Mouse (Mus musculus) mesoderm, embryonic 11.5 days (tissue): ENCODE data around the gene Astn2.
"Not testable (repeated sequence)": the region's sequence is repeated elsewhere in the genome, so short reads cannot be mapped to it uniquely, and the experiment has no call there.

Source experiments
- DNase-seq: peaks from one replicate; pipeline ENCODE4 v3.0.0-alpha.2; 2012; ENCODE audit warnings: low read depth, low spot score

Astn2 gene

DNA sequence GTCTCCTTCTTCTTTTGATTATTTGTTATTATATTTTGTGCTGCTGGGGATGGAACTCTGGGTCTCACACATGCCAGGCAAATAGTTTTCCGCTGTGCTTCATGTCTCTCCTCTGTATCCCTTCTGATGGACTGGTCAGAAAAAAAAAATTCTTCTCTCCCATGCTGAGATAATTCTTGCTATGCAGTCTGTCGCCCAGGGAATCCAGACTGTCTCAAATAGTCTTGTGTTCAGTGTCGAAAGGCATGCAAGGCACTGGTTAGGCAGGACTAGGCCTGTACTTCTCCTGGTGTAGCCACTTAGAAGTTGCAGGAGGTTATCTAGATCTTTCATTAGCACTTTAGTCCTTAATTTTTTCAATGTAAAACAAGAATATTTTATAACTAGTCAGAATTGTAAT lies 642.8 kb downstream of the Astn2 start:
- DNase-seq = no peak

DNA sequence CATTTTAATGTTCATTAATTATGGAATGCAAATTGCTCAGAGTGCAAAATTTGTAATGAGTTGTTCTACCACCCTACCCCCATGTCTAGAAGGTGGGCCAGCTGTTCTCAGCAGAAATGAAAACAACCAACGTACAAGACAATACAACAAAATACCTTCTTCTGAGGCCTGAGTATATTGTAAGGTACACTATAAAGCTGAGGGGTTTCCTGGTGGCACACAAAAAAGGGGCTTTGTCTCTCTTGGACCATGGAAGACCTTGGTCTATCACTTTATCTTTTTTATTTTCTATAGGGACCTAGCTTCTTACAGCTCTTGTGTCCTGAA lies 645.6 kb downstream of the Astn2 start:
- no peak for DNase-seq

DNA sequence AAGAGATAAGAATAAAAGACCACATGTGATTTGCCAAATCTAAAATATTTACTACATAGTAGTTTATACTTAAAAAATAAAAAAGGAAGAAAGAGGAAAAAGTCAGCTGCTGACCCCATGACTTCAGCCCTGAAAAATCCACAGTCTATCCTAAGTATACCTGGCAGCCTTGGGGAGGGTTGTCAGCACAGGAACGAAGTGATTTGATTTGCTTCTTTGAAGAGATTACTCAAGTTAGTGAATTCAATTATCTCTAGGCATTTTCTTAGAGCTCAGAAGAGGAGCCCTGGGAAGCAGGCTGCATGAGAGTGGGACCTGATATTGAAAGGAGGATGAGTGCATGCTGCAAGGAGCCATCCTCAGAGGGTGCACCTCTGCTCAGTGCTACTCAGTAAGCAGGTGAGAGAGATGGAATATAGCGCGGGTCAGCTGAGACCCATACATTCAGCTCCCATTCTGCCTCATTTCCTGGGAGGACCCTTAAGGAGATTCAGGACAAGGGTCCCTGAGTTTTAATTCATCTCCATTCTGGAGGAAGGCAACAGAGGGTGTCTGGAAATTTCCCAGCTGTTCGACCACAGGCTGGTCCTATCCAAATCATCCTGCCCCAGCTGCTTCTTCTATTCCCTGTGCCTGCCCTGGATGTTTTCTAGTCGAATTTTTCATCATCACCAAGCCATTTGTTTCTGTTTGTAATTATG lies 646.1 kb downstream of the Astn2 start:
- no peak for DNase-seq

DNA sequence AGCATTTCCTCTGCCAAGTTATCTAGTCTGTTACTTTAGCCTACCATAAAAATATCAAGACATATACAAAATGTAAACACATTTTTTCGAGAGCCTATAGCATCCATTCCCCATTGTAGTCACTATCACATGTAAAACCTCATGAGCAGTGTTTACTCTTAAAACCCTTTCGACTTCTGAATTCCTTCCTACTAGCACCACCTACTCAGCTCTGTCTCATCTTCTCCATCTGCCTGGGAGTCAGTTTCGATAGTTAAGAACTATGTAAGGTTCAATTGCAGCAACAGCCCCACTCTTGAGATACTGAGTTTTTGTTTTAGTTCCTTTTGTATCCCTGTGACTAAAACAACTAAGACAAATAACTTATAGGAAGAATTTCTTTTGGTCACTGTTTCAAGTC lies 651.5 kb downstream of the Astn2 start:
- DNase-seq = no peak

DNA sequence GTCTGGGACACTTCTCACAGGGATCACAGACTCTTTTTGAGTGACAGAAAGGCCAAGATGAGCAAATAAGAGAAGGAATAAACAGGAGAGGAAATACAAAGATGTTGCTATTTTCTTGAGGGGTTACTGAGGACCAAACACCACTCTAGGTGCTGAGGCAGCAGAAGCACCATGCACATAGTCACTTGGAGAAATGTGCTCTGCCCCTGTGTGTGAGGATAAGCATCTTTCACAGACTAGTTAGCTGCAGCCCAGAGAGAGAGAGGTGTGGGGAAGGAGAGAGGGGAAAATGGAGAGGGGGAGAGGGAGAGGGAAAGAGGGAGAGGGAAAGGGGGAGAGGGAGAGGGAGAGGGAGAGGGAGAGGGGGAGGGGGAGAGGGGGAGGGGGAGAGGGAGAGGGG lies 659.6 kb downstream of the Astn2 start:
- DNase-seq = no peak

DNA sequence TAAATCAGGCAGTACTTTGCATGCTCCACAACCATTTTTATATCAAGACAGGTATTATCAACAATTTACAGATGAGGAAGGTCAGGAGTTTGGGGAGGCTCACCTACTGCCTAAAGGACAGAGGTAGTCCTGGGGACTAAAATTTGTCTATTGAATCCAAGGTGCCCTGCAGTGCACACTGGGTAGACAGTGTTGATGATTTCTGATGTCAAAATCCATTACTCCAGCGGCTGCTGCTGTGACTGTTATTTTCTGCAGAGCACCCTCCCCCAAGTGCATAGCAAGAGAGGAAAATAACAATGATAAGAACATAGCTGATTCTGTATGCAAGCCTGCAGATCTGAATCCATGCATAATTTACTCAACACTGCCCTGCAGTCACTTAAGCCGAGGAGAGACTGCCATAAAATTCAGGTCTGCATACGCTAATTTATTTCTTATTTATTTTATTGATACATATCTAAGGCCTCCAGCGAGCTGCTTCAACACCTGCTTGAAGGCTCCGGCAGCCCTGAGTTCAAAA lies 660.3 kb downstream of the Astn2 start:
- no peak for DNase-seq

DNA sequence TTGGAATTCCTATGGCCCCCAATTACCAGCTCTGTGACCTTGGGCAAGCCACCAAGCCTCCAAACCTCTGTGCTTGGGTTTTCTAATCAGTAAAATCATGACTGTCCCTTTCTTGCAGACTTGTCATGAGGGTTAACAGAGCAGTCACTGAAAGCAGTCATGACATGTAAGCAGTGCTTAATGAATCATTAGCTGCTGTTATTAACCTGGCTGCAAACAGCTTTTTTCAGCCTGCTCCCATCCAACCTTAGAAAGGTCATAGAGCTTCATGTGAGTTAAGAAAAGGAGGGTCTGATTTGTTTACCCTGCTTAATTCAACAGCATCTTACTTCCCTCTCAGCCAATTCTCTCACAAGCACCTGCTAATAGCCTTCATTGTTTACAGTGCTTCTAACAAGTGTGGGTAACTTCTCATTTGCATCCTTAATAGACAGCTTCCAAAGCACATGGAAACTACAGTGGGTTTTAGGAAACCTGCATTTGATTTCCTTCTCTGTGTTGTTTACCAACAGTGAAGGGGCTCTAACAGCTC lies 661.2 kb downstream of the Astn2 start:
- no peak for DNase-seq

DNA sequence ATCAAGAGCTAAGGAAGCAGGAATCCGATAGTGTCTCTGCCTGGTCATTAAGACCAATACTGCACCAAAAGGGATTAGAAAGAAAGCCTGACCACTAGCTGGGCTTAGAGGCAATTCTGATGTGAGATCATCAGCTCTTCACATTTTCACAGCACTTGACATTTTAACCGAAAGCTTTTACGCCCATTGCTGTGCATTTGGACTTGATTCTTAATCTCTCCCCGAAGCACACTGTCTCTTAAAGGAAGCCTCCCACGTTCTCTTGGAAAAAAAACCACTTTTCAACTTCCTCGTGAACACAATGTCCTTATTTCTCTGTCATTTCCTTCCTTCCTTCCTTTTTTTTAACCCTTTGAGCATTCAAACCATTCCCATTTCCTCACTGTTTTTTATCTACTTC lies 680.0 kb downstream of the Astn2 start:
- DNase-seq = no peak

DNA sequence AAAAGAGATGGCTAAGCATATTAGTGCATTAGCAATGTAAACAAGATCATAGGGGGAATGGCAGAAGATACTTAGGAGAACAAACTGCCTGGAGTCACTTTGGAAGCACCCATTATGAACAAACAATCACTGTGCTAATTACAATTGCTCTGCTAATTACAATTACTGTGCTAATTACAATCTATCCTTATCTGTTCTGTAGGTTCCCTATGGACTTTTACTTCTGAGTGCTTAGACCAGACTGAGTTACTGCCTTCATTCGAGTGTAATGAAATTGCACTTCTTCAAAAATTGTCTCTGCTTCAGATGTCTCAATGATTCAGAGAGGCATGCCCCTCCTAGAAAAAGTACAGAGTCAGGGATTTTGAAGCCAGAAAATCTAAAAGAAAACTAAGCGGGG lies 684.8 kb downstream of the Astn2 start:
- no peak for DNase-seq

DNA sequence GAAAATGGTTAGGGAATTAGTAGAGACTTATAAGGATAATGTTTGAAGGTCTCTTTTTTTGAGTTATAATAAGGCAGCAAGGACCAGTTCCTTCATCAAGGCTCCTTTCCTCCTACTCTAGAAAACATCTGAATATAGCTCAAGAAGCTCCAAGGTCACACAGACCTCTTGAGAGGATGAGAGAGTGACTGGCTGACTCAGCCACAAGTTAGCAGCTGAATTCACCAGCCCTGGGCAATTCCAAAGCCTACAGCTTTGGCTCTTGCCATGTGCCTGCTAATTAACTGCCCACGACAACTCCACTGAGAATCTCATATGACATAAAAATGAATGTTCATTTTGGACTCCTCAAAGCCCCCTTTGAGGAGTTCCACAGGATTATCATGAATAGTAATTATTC lies 686.5 kb downstream of the Astn2 start:
- DNase-seq = no peak

DNA sequence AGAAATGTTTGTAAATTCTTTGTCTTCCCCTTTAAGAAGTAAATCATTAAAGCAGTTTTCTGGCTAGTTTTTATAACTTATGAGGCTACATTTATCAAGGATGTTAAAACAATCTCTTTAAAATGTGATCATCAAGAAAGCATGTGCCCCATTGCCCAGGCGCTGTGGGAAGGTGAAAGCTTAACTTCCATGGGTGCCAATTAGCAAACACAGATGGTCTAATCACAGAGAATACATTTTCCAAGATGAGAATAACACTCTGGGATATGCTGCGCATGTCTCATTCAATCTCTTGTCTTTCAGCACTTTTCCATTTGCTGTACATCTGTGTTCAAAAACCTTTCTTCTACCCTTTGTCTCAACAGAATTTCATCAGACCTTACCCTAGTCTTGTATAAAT lies 688.3 kb downstream of the Astn2 start:
- DNase-seq = no peak

DNA sequence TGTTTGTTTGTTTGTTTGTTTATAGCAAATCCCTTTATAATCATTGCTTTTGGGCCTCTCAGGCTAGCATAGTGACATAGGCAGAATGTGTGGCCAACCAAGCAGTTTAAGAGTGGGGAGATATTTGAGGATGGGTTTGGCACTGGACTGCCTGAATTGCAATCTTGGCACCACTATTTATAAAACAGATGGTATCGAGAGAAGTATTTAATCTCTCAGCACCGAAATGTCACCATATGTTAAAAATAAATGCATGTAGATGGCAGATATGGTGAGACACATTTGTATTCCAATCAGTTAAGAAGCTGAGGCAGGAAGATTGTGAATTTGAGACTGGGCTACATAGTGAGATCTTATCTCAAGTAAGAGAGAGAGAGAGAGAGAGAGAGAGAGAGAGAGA lies 692.7 kb downstream of the Astn2 start:
- no peak for DNase-seq

DNA sequence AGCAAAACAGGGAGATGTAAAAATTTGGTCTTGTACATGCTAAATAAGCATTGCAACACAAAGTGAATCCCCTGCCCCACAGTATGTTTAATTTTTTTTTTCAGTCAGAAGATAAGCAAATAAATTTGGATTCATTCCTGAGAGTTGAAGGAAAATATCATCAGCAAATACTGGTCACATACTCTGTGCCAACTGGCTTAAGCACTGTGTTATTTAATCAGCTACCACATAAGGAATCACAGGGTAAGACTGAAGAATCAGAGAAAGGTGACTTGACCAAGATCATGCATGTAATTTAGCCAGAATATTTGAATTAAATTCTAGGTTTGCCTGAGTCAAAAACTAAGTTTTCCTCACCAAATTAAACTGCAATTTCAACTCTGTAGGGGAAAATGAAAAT lies 693.8 kb downstream of the Astn2 start:
- no peak for DNase-seq

DNA sequence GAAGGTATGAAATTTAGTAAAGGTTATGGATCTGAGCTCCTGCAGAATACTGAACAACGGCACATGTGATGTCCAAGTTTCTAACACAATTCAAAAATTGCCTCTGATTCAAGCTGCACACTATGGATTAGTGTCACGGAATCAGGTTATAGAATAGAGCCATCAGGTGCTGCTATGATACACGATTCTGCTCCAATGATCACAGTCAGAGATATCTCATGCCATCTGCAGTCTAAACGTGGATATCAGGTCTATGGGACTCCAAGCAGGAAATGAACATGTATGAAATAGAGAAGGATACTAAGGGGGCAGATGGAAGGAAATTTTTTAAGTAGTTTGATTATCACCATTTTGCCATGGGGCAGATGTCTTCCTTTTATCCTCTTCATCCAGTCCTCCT lies 702.6 kb downstream of the Astn2 start:
- no peak for DNase-seq

DNA sequence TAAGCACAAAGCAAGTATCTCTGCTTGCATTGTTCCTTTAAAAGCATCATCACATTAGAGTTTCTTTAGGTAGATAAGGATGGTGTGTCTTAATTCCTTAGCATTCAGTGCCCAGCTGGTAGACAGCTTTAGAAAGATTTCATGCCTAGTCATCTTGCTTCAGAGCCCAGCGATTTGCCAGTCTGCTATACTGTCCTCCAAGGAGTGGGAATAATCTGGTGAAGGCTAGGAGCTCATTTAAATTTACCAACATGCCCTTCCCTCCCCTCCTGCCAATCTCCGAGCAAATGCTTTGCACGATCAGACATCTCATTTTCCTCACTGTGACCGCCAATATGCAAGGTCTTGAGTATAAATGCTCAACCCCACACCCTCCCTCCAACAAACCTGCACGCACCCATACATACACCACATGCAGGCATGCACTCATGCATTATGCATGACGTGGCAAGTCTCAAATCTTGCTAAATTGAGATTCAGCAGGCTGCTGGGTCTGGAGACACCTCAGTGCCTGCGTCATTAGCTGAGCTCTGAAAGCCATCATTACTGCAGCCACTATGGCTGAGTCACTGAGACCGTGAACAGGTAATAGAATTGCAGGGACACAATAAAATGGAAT lies 704.6 kb downstream of the Astn2 start:
- peak; percentile 16 for DNase-seq

DNA sequence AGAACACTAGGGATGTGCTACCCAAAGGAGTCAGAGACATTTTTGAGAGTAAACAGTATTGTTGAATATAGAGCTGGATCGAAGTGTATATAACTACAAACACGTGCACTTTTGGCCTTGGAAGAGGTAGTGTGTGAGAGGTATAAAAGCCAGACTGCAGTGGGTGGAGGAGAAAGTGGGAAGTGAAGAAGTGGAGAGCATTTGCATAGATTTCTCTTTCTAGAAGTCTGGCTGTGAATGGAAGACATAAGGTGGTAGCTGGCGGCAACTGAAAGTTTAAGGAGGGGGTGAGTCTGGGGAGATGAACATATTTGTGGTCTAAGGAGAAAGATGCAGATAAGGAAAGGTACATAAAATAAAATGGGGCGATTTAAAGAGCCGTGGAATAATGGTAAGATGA lies 709.2 kb downstream of the Astn2 start:
- DNase-seq = no peak

DNA sequence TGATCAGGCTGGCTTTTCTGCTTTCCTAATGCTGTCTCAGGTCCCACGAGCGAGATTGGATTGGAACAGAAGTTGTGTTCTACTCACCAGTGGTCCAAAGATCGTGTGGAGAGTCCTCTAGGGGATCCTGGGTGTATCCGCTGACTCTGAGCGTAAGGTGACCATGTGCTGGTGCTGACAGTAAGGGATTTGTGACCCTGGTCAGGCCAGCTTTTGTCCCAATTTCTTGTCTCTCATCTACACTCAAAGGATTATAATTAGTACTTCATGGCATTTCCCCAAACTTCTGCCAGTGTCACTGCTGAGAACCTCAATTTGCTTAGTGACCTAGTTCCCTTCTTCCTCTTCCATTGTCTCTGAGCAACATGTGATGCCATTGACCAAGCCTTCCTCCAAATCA lies 710.4 kb downstream of the Astn2 start:
- no peak for DNase-seq

DNA sequence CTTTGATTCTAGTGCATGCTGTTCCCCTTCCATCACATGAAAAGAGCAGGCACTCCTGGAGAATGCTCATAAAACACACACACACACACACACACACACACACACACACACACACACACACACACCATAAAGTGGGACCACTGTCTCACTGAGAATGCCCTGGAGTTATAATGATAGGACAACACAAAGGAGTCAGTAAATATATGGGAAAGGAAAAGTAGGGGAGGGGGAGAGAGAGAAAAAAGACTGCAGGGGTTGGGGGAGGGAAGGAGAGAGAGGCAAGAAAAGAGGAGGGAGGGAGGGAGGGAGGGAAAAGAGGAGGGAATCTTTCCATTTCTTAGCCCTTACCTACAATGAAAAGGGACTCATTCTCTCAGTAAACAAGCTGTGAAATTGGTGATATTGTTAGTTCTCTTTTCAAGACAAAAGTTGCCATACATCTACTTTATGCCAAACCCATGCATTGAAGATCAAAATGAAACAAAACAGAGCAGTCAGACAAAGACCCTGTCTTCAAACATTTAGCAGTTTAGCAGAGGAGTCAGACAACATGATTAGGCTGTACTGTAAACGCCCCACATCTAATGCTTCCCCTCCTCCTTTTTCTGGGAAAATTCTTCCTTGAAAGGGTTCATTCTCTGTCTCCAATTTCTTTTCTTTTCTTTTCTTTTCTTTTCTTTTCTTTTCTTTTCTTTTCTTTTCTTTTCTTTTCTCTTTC lies 717.2 kb downstream of the Astn2 start:
- peak; percentile 37 for DNase-seq

DNA sequence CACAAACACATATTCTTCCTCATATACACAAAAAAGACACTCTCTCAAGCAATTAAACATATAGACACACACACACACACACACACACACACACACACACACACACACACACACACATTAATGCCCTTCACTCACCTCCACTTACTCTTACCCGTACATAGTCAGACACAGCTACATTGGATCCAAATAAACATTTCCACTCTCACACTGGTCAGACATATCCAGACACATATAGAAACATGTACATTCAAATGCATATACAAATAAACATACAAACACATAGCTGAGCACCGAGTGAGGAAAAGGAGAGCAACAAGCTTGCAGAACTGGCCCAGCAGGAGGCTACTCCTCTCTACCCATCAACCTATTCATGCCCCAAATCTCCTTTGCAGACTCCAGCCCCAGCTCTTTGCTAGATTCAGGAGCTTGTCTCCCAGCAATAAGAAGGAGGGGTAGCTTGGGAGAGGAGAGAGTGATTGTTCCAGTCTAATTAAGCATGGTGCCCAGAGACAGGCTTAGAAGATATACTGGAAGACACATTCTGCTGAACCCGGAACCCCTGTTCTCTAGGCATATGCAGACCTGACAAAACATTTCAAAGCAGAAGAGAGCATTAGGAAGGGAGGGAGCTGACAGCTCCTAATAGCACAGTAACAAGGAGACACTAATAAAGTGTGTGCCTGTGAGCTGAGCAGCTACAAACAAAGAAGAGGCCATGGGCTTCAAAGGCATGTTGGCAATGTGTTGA lies 718.0 kb downstream of the Astn2 start:
- DNase-seq = peak; percentile 44

DNA sequence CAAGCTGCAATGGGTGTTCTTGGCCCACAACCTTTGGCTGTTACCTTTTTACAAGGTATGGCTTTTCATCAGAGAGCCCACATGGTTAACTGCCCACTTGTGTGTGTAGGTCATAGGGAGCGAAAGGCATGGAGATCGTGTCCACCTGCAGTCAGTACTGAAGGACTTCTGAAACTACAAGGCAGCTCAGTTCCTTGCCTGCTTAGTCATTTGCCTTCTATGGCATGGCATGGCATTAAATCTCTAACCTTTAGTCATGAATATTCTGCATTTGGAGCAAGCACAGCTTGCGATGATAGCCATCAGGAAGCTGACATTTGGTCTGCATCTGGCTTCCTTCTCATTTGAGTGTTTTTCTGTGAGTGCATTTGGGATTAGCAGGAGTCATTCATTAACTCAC lies 720.0 kb downstream of the Astn2 start:
- no peak for DNase-seq

DNA sequence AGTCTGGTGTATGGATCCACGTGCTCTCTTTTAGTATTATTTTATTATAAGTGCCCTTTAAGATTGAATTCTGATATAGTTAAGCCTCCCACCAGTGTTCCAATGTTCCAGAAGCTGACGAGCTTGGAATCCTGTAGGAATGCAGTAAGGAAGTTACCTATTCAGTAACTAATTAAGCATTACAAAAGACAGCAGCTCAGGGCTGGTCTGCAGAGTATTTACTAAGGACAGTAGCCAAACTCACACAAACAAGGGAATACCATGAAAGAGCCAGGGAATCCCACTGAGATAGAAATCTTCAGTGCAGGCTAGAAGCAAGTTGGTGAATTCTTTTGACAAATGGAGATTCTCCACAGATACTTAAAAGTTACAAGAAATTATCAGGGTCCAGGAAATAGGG lies 724.6 kb downstream of the Astn2 start:
- DNase-seq = not testable (repeated sequence)

DNA sequence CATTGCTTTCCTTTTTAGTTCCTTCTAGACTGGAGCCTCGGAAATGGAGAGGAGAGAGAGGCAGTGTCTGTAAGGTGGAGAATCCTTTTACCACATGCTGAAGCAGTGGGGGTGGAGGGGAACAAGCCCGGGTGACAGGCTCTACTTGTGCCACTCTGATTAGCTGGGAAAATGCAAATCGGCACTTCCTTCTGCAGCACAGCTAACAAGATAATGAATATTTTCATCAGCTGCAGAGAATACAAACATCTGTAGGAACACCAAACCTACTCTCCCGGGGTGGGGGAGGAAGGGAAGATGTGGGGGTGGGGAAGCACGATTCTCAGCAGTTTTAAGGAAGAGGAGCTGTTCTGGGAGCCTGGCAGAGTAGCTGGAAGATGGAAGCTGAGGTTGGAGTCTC lies 725.5 kb downstream of the Astn2 start:
- DNase-seq = no peak
